In the genomic region with DNA sequence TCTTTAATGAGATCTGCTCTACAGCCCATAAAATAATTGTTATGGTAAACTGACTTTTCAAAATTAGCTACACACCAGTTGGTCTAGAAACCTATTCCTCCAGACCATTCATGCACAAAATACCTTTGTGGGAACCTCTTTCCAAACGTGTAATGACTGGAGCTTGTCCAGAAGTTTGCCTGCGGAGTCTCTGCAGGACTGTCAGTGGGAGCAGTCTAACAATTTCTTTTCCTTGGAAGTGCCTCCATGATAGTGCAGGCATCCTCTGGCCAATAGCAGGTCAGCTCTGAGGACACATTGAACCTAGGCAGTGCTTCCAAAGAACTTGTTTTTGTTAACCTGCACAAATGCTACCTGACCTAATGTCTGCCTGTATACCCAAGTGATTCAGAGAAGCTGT, we compare ENCODE assay signal across 12 mouse cellular contexts.
DNase-seq lines count a peak whose midpoint lies in the region; ATAC-seq lines count a peak whose summit lies in the region.
"Had no signal": no experiment of that assay in that cellular context is flagged by ENCODE, and none has a peak within 500 bp of the region (broad histone marks: within the 10 kb centered on the region; RNA-seq: fewer than 3 reads in every experiment).

No protein-coding gene starts in this region.

- H3K4me2 ChIP-seq in neural tube, embryonic 12.5 days (replicated peaks), result no peak overlapping the region
- H3K4me2 ChIP-seq in hindbrain, embryonic 12.5 days (replicated peaks), result no peak overlapping the region
- H3K4me2 ChIP-seq: liver, embryonic 11.5 days had no signal

- no peaks in the 10 kb centered on the region for H3K27me3 ChIP-seq in neural tube, embryonic 12.5 days (replicated peaks)
- no peaks in the 10 kb centered on the region for H3K27me3 ChIP-seq in hindbrain, embryonic 12.5 days

- peak; percentile 79; the same call in 1 of the 2 replicates for ATAC-seq in neural tube, embryonic 12.5 days (ENCODE audit: low FRiP score, low read depth)
- peak; percentile 76; the same call in 1 of the 2 replicates for ATAC-seq in hindbrain, embryonic 12.5 days (ENCODE audit: low FRiP score)

- no peak overlapping the region for H3K27ac ChIP-seq in neural tube, embryonic 12.5 days
- H3K27ac ChIP-seq in hindbrain, embryonic 12.5 days, result no peak overlapping the region

- H3K4me3 ChIP-seq in neural tube, embryonic 12.5 days, result no peak overlapping the region
- H3K4me3 ChIP-seq in hindbrain, embryonic 12.5 days, result no peak overlapping the region

- no peak for DNase-seq in neural tube, embryonic 10.5 days (ENCODE audit: extremely low spot score, low spot score)
- DNase-seq in cerebellum, postnatal 14 days, result peak; percentile 49 to 82
- DNase-seq in ovary, postnatal 10 days (ENCODE audit: low spot score), result no peak
- DNase-seq in kidney, adult 11 months, result no peak
- DNase-seq in right cerebral cortex, postnatal 36 days (ENCODE audit: low spot score in 2 of 2), result no peak
- DNase-seq: adrenal gland, adult 8-10 months; heart, postnatal 14 days; kidney, adult 2 months; lung, postnatal 10 days had no signal

- peaks cover 6% of the 10 kb centered on the region; the same call in 1 of the 2 replicates for H3K4me1 ChIP-seq in neural tube, embryonic 12.5 days
- H3K4me1 ChIP-seq in hindbrain, embryonic 12.5 days, result 0 out of 2 replicates have a peak, but pooled peaks cover 4% of the 10 kb centered on the region

- 25% methylated on average over 2 of the region's 2 CpGs for WGBS in neural tube, embryonic 12.5 days
- WGBS in hindbrain, embryonic 12.5 days, result 13% methylated on average over 2 of the region's 2 CpGs

- H3K9ac ChIP-seq in neural tube, embryonic 12.5 days, result no peak overlapping the region
- no peak overlapping the region for H3K9ac ChIP-seq in hindbrain, embryonic 12.5 days

- H3K9me3 ChIP-seq in neural tube, embryonic 12.5 days, result no peaks in the 10 kb centered on the region
- H3K9me3 ChIP-seq in hindbrain, embryonic 12.5 days (replicated peaks), result no peaks in the 10 kb centered on the region

- no peaks in the 10 kb centered on the region for H3K36me3 ChIP-seq in neural tube, embryonic 12.5 days
- H3K36me3 ChIP-seq in hindbrain, embryonic 12.5 days, result no peaks in the 10 kb centered on the region

Comparison
In these comparisons a context has a peak if more than half of its experiments do, and no peak if none do; other contexts are left out.
1. DNase-seq: peak in cerebellum, postnatal 14 days (2 of 2); none in neural tube, embryonic 10.5 days (single experiment), ovary, postnatal 10 days (single experiment), kidney, adult 11 months (single experiment) and right cerebral cortex, postnatal 36 days (0 of 2).